Mouse (Mus musculus): ENCODE measurements at regions not wholly inside any gene's neighbourhood (a gene's known extent, or its start where the extent isn't known, plus 50 kb on each side); places are given as distances from the start of the nearest gene placed in this dataset.

GRCm38 (mm10) chr2:74349809-74350208 lies 229.4 kb downstream of the Lnpk start:
- TF ChIP-seq CTCF (IDR thresholded peaks at IDR 0.05; ENCODE audit: extremely low read depth, insufficient read depth, insufficient read length, insufficient replicate concordance) (no peak), POLR2A (IDR thresholded peaks at IDR 0.05; ENCODE audit: low read depth, low read length) (no peak)
